Mouse (Mus musculus) adipose tissue, adult 10 weeks (tissue): Measurements from ENCODE around the gene Ophn1. TPM values are rescaled to one million over a fixed set of nuclear protein-coding genes. Genes with fewer than 3 reads are reported as not detected.

Experiments
- polyA plus RNA-seq: library from polyadenylated mRNA; stranded (reverse); fragments of 350-450 nt; fragmentation: Illumina TruSeq; extraction: RNeasy Lipid Tissue Mini Kit (QIAGEN cat#74804); gene quantifications from one replicate; pipeline ENCODE4 v1.2.3, GENCODE M21; 2014; ENCODE audit warnings: low read depth, low replicate concordance

Ophn1 gene
- 17.8 TPM for polyA plus RNA-seq

DNA sequence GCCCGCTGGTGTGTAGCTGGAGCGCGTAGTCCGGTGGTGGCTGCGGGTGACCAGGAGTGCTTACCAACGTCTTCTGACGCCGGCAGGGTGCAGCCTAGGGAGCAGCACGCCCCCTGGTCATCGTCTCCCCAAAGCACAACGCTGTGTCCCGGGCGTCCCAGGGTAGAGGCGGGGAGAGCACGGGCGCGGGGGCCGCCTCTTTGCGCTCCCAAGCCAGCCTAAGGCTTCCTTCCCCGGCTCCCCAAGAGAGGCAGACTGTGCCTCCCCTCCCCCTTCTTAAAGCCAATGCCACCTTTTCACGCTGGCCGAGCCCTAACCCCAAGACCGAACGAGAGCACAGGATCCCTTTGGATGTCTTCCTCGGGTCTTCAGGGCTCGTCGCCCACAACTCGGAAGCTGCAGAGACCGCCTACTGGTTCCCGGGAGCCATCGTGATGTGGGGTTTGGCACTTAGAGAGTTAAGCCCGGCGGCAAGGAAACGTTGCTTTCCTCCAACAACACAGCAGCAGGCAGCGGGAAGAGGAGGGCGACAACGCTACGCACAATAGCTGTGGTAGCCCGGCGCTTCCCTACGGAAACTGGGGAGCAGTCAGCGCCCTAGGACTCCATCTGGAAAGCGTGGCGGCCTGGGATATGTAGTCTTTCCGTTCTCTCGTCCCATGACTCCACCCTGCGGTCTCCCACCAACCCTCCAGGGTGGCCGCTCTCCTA is at the start of gene Ophn1:
Gene Ophn1 (minus strand): TSS at position 620 of the 711 bp plus-strand sequence.

DNA sequence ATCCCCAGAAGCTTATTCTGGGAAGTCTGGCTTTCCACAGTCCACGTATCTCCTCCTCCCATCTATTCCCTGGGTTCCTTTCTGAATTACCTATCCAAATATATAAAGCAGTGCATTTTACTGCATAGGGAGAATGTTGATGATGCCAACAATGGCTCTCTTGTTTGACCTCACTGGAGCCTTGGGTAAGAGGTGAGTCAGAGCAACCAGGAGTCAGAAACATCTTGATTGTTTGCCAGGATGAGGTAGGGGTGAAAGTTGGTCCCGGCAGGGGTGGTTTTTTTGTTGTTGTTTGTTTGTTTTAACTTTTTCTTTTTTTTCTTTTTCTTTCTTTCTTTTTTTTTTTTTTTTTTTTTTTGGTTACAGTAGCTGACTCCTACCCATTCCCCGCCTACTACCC is 45.3 kb upstream of the Ophn1 start, which contains the start of gene Yipf6:
Gene Yipf6 (plus strand): TSS at position 216 of the 400 bp plus-strand sequence.

Other genes starting within 250 kb of the Ophn1 start
- 37.7 TPM for gene Yipf6, start 45.3 kb upstream of the Ophn1 start, polyA plus RNA-seq
- 19.2 TPM for gene Stard8, start 112.2 kb upstream of the Ophn1 start, polyA plus RNA-seq
- 25.9 TPM for gene Efnb1, start 245.1 kb upstream of the Ophn1 start, polyA plus RNA-seq